Mouse (Mus musculus) MEL (cell line): ENCODE data around the gene Etfdh.

Source experiments
- BHLHE40 ChIP-seq: IDR thresholded peaks from 2 replicates; pipeline ENCODE4 v1.6.1; 2012; ENCODE audit warnings: low read depth, mild to moderate bottlenecking, inconsistent platforms, low read length, improper control_type of control experiment, borderline replicate concordance
- CTCF ChIP-seq, 3 experiments: IDR thresholded peaks in 2 of 3; conservative IDR thresholded peaks in 1 of 3; 2 replicates each; pipeline ENCODE4 v1.5.1; 2011 to 2012; ENCODE audit warnings: low read length in 3 of 3, low read depth in 2 of 3, mild to moderate bottlenecking in 2 of 3, improper control_type of control experiment in 1 of 3, inconsistent platforms in 1 of 3, mixed read lengths in 1 of 3, moderate library complexity in 1 of 3; ENCODE audit not compliant: control insufficient read depth in 1 of 3, insufficient read depth in 1 of 3, poor library complexity in 1 of 3, severe bottlenecking in 1 of 3
- ELF1 ChIP-seq: IDR thresholded peaks from 2 replicates; pipeline ENCODE4 v1.6.1; 2014; ENCODE audit warnings: low read depth, mild to moderate bottlenecking, inconsistent platforms, low read length, improper control_type of control experiment, moderate library complexity
- EP300 ChIP-seq, 2 experiments: IDR thresholded peaks; 2 replicates each; pipeline ENCODE4 v1.6.1; 2011; ENCODE audit warnings: improper control_type of control experiment in 2 of 2, low read length in 2 of 2, low read depth in 1 of 2, mild to moderate bottlenecking in 1 of 2
- JUND ChIP-seq: IDR thresholded peaks from 2 replicates; pipeline ENCODE4 v1.6.1; 2011; ENCODE audit warnings: low read depth, mild to moderate bottlenecking, improper control_type of control experiment, low read length
- MAZ ChIP-seq: IDR thresholded peaks from 2 replicates; pipeline ENCODE4 v1.6.1; 2012; ENCODE audit warnings: low read depth, mild to moderate bottlenecking, inconsistent platforms, low read length, improper control_type of control experiment
- POLR2A ChIP-seq, 2 experiments: IDR thresholded peaks; 2 replicates each; pipeline ENCODE4 v1.6.1; 2011 to 2012; ENCODE audit warnings: low read length in 2 of 2, mild to moderate bottlenecking in 2 of 2, control low read depth in 1 of 2, improper control_type of control experiment in 1 of 2, low read depth in 1 of 2, moderate library complexity in 1 of 2; ENCODE audit not compliant: control insufficient read depth in 1 of 2, insufficient read depth in 1 of 2, poor library complexity in 1 of 2
- POLR2AphosphoS5 ChIP-seq: IDR thresholded peaks from 2 replicates; pipeline ENCODE4 v1.6.1; 2012; ENCODE audit warnings: low read depth, borderline replicate concordance, mild to moderate bottlenecking, inconsistent platforms, low read length, moderate library complexity, mixed read lengths
- TAL1 ChIP-seq: IDR thresholded peaks from 2 replicates; pipeline ENCODE4 v1.6.1; 2012; ENCODE audit warnings: mild to moderate bottlenecking, inconsistent platforms, low read length, moderate library complexity, mixed read lengths
- TCF12 ChIP-seq: IDR thresholded peaks from 2 replicates; pipeline ENCODE4 v1.6.1; 2014; ENCODE audit warnings: low read depth, mild to moderate bottlenecking, inconsistent platforms, low read length, improper control_type of control experiment, moderate library complexity
- USF2 ChIP-seq, 2 experiments: IDR thresholded peaks; 2 replicates each; pipeline ENCODE4 v1.6.1; 2011 to 2012; ENCODE audit warnings: improper control_type of control experiment in 2 of 2, low read length in 2 of 2, borderline replicate concordance in 1 of 2, inconsistent platforms in 1 of 2, low read depth in 1 of 2, mild to moderate bottlenecking in 1 of 2; ENCODE audit not compliant: insufficient read depth in 1 of 2
- ZC3H11A ChIP-seq: IDR thresholded peaks from 2 replicates; pipeline ENCODE4 v1.6.1; 2012; ENCODE audit warnings: low read depth, mild to moderate bottlenecking, inconsistent platforms, low read length, improper control_type of control experiment
- ZNF384 ChIP-seq: IDR thresholded peaks from 2 replicates; pipeline ENCODE4 v1.6.1; 2012; ENCODE audit warnings: low read depth, mild to moderate bottlenecking, inconsistent platforms, low read length, improper control_type of control experiment

DNA sequence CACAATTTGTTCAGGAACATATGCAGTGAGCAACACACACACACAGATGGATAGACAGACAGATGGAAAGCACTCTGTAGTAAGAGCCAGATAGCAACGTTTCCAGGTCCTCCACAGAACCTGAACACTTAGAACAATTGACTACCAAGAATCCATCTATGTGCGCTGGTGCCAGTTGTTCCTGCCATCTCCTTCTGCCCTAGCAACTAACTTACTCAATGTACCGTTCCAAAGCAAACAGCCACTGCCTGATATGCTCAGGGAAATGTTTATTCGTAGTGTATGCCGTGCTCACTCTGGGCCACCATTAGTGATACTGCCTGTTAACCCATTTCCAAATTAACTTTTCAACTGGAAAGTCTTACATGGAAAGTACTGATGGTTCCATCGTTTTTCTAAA is 74.2 kb downstream of the Etfdh start:
- no peak for TF ChIP-seq CTCF (IDR thresholded peaks at IDR 0.05 in 2 of 3, conservative IDR thresholded peaks at IDR 0.05 in 1 of 3; ENCODE audit: control insufficient read depth in 1 of 3, insufficient read depth in 1 of 3, low read depth in 2 of 3, low read length in 3 of 3, poor library complexity in 1 of 3, severe bottlenecking in 1 of 3)
- no peak for TF ChIP-seq EP300 (IDR thresholded peaks at IDR 0.05; ENCODE audit: low read depth in 1 of 2, low read length in 2 of 2)
- TF ChIP-seq MAZ = no peak
- no peak for TF ChIP-seq ZNF384
- no peak for TF ChIP-seq POLR2AphosphoS5
- TF ChIP-seq JUND = no peak
- no peak for TF ChIP-seq ZC3H11A
- TF ChIP-seq BHLHE40 = no peak
- no peak for TF ChIP-seq TCF12
- no peak for TF ChIP-seq USF2 (IDR thresholded peaks at IDR 0.05; ENCODE audit: borderline replicate concordance in 1 of 2, insufficient read depth in 1 of 2, low read depth in 1 of 2, low read length in 2 of 2)
- no peak for TF ChIP-seq ELF1
- no peak for TF ChIP-seq TAL1
- TF ChIP-seq POLR2A (IDR thresholded peaks at IDR 0.05; ENCODE audit: control insufficient read depth in 1 of 2, insufficient read depth in 1 of 2, low read depth in 1 of 2, low read length in 2 of 2, poor library complexity in 1 of 2) = no peak
